Comparison of ENCODE assay signal across 10 mouse cellular contexts in genomic region chr8:111734244-111734960, GRCm38 (mm10). TPM values are rescaled to one million over a fixed set of nuclear protein-coding genes. Genes with fewer than 3 reads are reported as not detected.
A peak's percentile ranks its signal among the peaks of the same experiment; 100 is the strongest.
DNase-seq lines count a peak whose midpoint lies in the region; ATAC-seq lines count a peak whose summit lies in the region.
"Had no signal": no experiment of that assay in that cellular context is flagged by ENCODE, and none has a peak within 500 bp of the region (broad histone marks: within the 10 kb centered on the region; RNA-seq: fewer than 3 reads in every experiment).

No protein-coding gene starts in this region.

- DNase-seq in adrenal gland, postnatal 10 days = peak; percentile 19
- no peak for DNase-seq in adrenal gland, adult 2 months
- DNase-seq in midbrain, embryonic 10.5 days (ENCODE audit: low spot score) = no peak
- no peak for DNase-seq in right cerebral cortex, postnatal 4 days
- no peak for DNase-seq in left cerebral cortex, postnatal 36 days (ENCODE audit: low spot score in 2 of 2)
- DNase-seq: right cerebral cortex, postnatal 14 days had no signal

- no peak for ATAC-seq in midbrain, embryonic 16.5 days
- ATAC-seq in kidney, embryonic 16.5 days (ENCODE audit: low FRiP score, low TSS enrichment) = no peak; the same call in none of the 2 replicates
- ATAC-seq in neural tube, embryonic 14.5 days (ENCODE audit: low read depth) = no peak

- H3K4me3 ChIP-seq in midbrain, embryonic 10.5 days = 0 out of 2 replicates have a peak overlapping the region, but pooled peaks have one; percentile 5
- no peak overlapping the region for H3K4me3 ChIP-seq in midbrain, embryonic 16.5 days (ENCODE audit: low read depth, low read length)
- no peak overlapping the region for H3K4me3 ChIP-seq in kidney, embryonic 16.5 days (ENCODE audit: low read length)
- H3K4me3 ChIP-seq in neural tube, embryonic 14.5 days (ENCODE audit: low read depth, low read length) = no peak overlapping the region

- no peaks in the 10 kb centered on the region for H3K9me3 ChIP-seq in midbrain, embryonic 10.5 days (replicated peaks)
- no peaks in the 10 kb centered on the region for H3K9me3 ChIP-seq in midbrain, embryonic 16.5 days (replicated peaks; ENCODE audit: control insufficient read depth, low read length, poor library complexity, severe bottlenecking)
- H3K9me3 ChIP-seq in kidney, embryonic 16.5 days (ENCODE audit: low read length) = no peaks in the 10 kb centered on the region
- no peaks in the 10 kb centered on the region for H3K9me3 ChIP-seq in neural tube, embryonic 14.5 days (ENCODE audit: control insufficient read depth, low read length)

- peaks cover 8% of the 10 kb centered on the region; the same call in 1 of the 2 replicates for H3K36me3 ChIP-seq in midbrain, embryonic 10.5 days
- H3K36me3 ChIP-seq in midbrain, embryonic 16.5 days (ENCODE audit: control insufficient read depth, insufficient read depth, low read length) = no peaks in the 10 kb centered on the region
- no peaks in the 10 kb centered on the region for H3K36me3 ChIP-seq in kidney, embryonic 16.5 days (ENCODE audit: insufficient read depth, low read length)
- no peaks in the 10 kb centered on the region for H3K36me3 ChIP-seq in neural tube, embryonic 14.5 days (ENCODE audit: control insufficient read depth, insufficient read depth, low read length)

- H3K27me3 ChIP-seq in midbrain, embryonic 10.5 days (ENCODE audit: low read depth, poor library complexity, severe bottlenecking) = no peaks in the 10 kb centered on the region
- no peaks in the 10 kb centered on the region for H3K27me3 ChIP-seq in midbrain, embryonic 16.5 days (ENCODE audit: control insufficient read depth, insufficient read depth, low read depth, low read length)
- no peaks in the 10 kb centered on the region for H3K27me3 ChIP-seq in kidney, embryonic 16.5 days (ENCODE audit: insufficient read depth, low read length)
- no peaks in the 10 kb centered on the region for H3K27me3 ChIP-seq in neural tube, embryonic 14.5 days (ENCODE audit: control insufficient read depth, insufficient read depth, low read length)

- H3K4me1 ChIP-seq in midbrain, embryonic 10.5 days = peaks cover 97% of the 10 kb centered on the region
- peaks cover 68% of the 10 kb centered on the region for H3K4me1 ChIP-seq in midbrain, embryonic 16.5 days (ENCODE audit: control insufficient read depth, insufficient read depth, low read length)
- peaks cover 81% of the 10 kb centered on the region for H3K4me1 ChIP-seq in kidney, embryonic 16.5 days (ENCODE audit: insufficient read depth, low read length)
- peaks cover 81% of the 10 kb centered on the region for H3K4me1 ChIP-seq in neural tube, embryonic 14.5 days (ENCODE audit: control insufficient read depth, insufficient read depth, low read length)

- H3K27ac ChIP-seq in midbrain, embryonic 10.5 days (replicated peaks) = peak overlapping the region; percentile 91
- H3K27ac ChIP-seq in midbrain, embryonic 16.5 days (ENCODE audit: low read length) = no peak overlapping the region; the same call in 1 of the 2 replicates
- H3K27ac ChIP-seq in kidney, embryonic 16.5 days (ENCODE audit: low read length) = peak overlapping the region; percentile 92
- no peak overlapping the region for H3K27ac ChIP-seq in neural tube, embryonic 14.5 days (ENCODE audit: low read depth, low read length)

- H3K9ac ChIP-seq in midbrain, embryonic 16.5 days (ENCODE audit: low read depth, low read length) = no peak overlapping the region
- peak overlapping the region; percentile 46; the same call in 1 of the 2 replicates for H3K9ac ChIP-seq in kidney, embryonic 16.5 days (replicated peaks; ENCODE audit: low read length)
- H3K9ac ChIP-seq in neural tube, embryonic 14.5 days (replicated peaks; ENCODE audit: low read depth, low read length) = no peak overlapping the region

- no peak overlapping the region for H3K4me2 ChIP-seq in midbrain, embryonic 16.5 days (ENCODE audit: low read length)
- peak overlapping the region; percentile 39 for H3K4me2 ChIP-seq in kidney, embryonic 16.5 days (replicated peaks; ENCODE audit: low read depth, low read length)
- H3K4me2 ChIP-seq in neural tube, embryonic 14.5 days (ENCODE audit: low read depth, low read length) = 0 out of 2 replicates have a peak overlapping the region, but pooled peaks have one; percentile 0

- WGBS in midbrain, embryonic 10.5 days = 49% methylated on average over 6 of the region's 6 CpGs
- WGBS in midbrain, embryonic 16.5 days = 52% methylated on average over 6 of the region's 6 CpGs
- WGBS in kidney, embryonic 16.5 days = 37% methylated on average over 6 of the region's 6 CpGs
- WGBS in neural tube, embryonic 14.5 days = 50% methylated on average over 6 of the region's 6 CpGs

- intact Hi-C loops in left cerebral cortex, postnatal 36 days (cut with DNase I) = no loop called here

RNA-seq across cellular contexts. Expression of gene Bcar1, which starts 9.2 kb away (rescaled TPM):
- 10 to 100 TPM; 53.4 to 62.7 TPM for total RNA-seq in adrenal gland, postnatal 10 days (2021)
- total RNA-seq in adrenal gland, adult 2 months (2021) = 10 to 100 TPM; 76.9 to 91.2 TPM
- 204 and 210 TPM in 2 replicates for polyA plus RNA-seq in adrenal gland, adult 2 months (2012; rRNA removed)
- polyA plus RNA-seq in midbrain, embryonic 10.5 days (2016; fragmentation: Nextera tagmentation; extraction: Ambion mirVana) = 52.4 and 53.7 TPM in 2 replicates
- polyA plus RNA-seq in midbrain, embryonic 16.5 days (2015; fragmentation: Nextera tagmentation; extraction: Ambion mirVana) = 41.5 and 43.3 TPM in 2 replicates
- polyA plus RNA-seq in kidney, embryonic 16.5 days (2015; fragmentation: Nextera tagmentation; extraction: Ambion mirVana) = 49.6 and 60.1 TPM in 2 replicates
- polyA plus RNA-seq in neural tube, embryonic 14.5 days (2014; fragmentation: Nextera tagmentation; extraction: Ambion mirVana) = 47.6 and 56.4 TPM in 2 replicates
- total RNA-seq in left cerebral cortex, postnatal 36 days (2021) = 10 to 100 TPM; 51.8 to 53.9 TPM
- total RNA-seq: hematopoietic stem cell, adult 5-6 weeks had no signal

RNA-seq across cellular contexts. Expression of gene Ctrb1, which starts 43.6 kb away (rescaled TPM):
- total RNA-seq in adrenal gland, postnatal 10 days (2021) = under 1 TPM in 1 of 2 experiments, not detected in 1; 0.42 TPM
- under 1 TPM in 1 of 2 experiments, not detected in 1; 0.90 TPM for total RNA-seq in adrenal gland, adult 2 months (2021)
- polyA plus RNA-seq in adrenal gland, adult 2 months (2012; rRNA removed) = 0.51 and 0.67 TPM in 2 replicates
- not detected in 2 replicates for polyA plus RNA-seq in midbrain, embryonic 10.5 days (2016; fragmentation: Nextera tagmentation; extraction: Ambion mirVana)
- not detected in 2 replicates for polyA plus RNA-seq in midbrain, embryonic 16.5 days (2015; fragmentation: Nextera tagmentation; extraction: Ambion mirVana)
- 0.35 TPM in 1 of 2 replicates, not detected in the other for polyA plus RNA-seq in kidney, embryonic 16.5 days (2015; fragmentation: Nextera tagmentation; extraction: Ambion mirVana)
- polyA plus RNA-seq in neural tube, embryonic 14.5 days (2014; fragmentation: Nextera tagmentation; extraction: Ambion mirVana) = not detected in 2 replicates
- total RNA-seq in left cerebral cortex, postnatal 36 days (2021) = not detected
- total RNA-seq: hematopoietic stem cell, adult 5-6 weeks had no signal

Comparison
In these comparisons a context has a peak if more than half of its experiments do, and no peak if none do; other contexts are left out.
1. H3K27ac ChIP-seq: peak in midbrain, embryonic 10.5 days (single experiment) and kidney, embryonic 16.5 days (single experiment); none in midbrain, embryonic 16.5 days (single experiment) and neural tube, embryonic 14.5 days (single experiment).